Mouse (Mus musculus) layer of hippocampus, adult 18-20 months (tissue): ENCODE measurements at regions not wholly inside any gene's neighbourhood (a gene's known extent, or its start where the extent isn't known, plus 50 kb on each side); places are given as distances from the start of the nearest gene placed in this dataset.

Experiments used
- DNase-seq, 2 experiments: peaks; one replicate each; pipeline ENCODE4 v3.0.0; 2022; ENCODE audit warnings: low spot score in 2 of 2

- no peak for DNase-seq
These were observed 56.2 kb downstream of the Rpl36a-ps1 start for GRCm38 (mm10) chr14:98937933-98938332.

- no peak for DNase-seq
These were observed 56.7 kb downstream of the Rpl36a-ps1 start for GRCm38 (mm10) chr14:98937373-98937772.

- DNase-seq: no peak
These were observed 60.7 kb downstream of the Rpl36a-ps1 start for GRCm38 (mm10) chr14:98933371-98933916.

- no peak for DNase-seq
These were observed 64.8 kb downstream of the Rpl36a-ps1 start for GRCm38 (mm10) chr14:98929276-98929675.

GRCm38 (mm10) chr14:98908234-98908633 is 85.9 kb downstream of the Rpl36a-ps1 start:
- DNase-seq: no peak

- DNase-seq: peak in 1 of 2 experiments; percentile 26
These were observed 95.2 kb downstream of the Rpl36a-ps1 start for GRCm38 (mm10) chr14:98898876-98899275.

GRCm38 (mm10) chr14:98897390-98897789 is 96.7 kb downstream of the Rpl36a-ps1 start:
- DNase-seq: no peak

- no peak for DNase-seq
These were observed 98.2 kb downstream of the Rpl36a-ps1 start for GRCm38 (mm10) chr14:98895933-98896332.

GRCm38 (mm10) chr14:98892670-98893069 is 101.4 kb downstream of the Rpl36a-ps1 start:
- DNase-seq: no peak

GRCm38 (mm10) chr14:98891252-98891947 is 102.7 kb downstream of the Rpl36a-ps1 start:
- DNase-seq: no peak

GRCm38 (mm10) chr14:98887588-98887987 is 106.5 kb downstream of the Rpl36a-ps1 start:
- DNase-seq: no peak

GRCm38 (mm10) chr14:98886982-98887381 is 107.1 kb downstream of the Rpl36a-ps1 start:
- no peak for DNase-seq

- no peak for DNase-seq
These were observed 111.5 kb downstream of the Rpl36a-ps1 start for GRCm38 (mm10) chr14:98882586-98882985.

- peak in 1 of 2 experiments; percentile 24 for DNase-seq
These were observed 116.2 kb downstream of the Rpl36a-ps1 start for GRCm38 (mm10) chr14:98877956-98878355.

GRCm38 (mm10) chr14:98873446-98873845 is 120.7 kb downstream of the Rpl36a-ps1 start:
- DNase-seq: no peak

GRCm38 (mm10) chr14:98869888-98870287 is 124.2 kb downstream of the Rpl36a-ps1 start:
- DNase-seq: no peak

GRCm38 (mm10) chr14:98866880-98867279 is 127.2 kb downstream of the Rpl36a-ps1 start:
- no peak for DNase-seq

GRCm38 (mm10) chr14:98864001-98864400 is 130.1 kb downstream of the Rpl36a-ps1 start:
- DNase-seq: no peak

GRCm38 (mm10) chr14:98863598-98863997 is 130.5 kb downstream of the Rpl36a-ps1 start:
- DNase-seq: no peak

- peak in 1 of 2 experiments; percentile 22 for DNase-seq
These were observed 131.9 kb downstream of the Rpl36a-ps1 start for GRCm38 (mm10) chr14:98862095-98862735.

- no peak for DNase-seq
These were observed 135.3 kb downstream of the Rpl36a-ps1 start for GRCm38 (mm10) chr14:98858801-98859200.

GRCm38 (mm10) chr14:98848500-98848899 is 145.6 kb downstream of the Rpl36a-ps1 start:
- DNase-seq: no peak
